Mouse (Mus musculus) adrenal gland, postnatal 14 days (tissue): ENCODE data around the gene Cdr2l. TPM values are rescaled to one million over a fixed set of nuclear protein-coding genes. Genes with fewer than 3 reads are reported as not detected.

Experiments used
- DNase-seq: peaks from one replicate; pipeline ENCODE4 v3.0.0; 2021; ENCODE audit warnings: mixed read lengths
- total RNA-seq: library from RNA; stranded (reverse); gene quantifications from 2 replicates; pipeline ENCODE4 v1.2.3, GENCODE M21; 2021

Gene Cdr2l
- total RNA-seq, 1 experiment from 2014 or later, result 66.2 TPM

GRCm38 (mm10) chr11:115441417-115441816 is 59.7 kb downstream of the Cdr2l start:
- no peak for DNase-seq

Other genes starting within 250 kb of the Cdr2l start
- gene Cd300lf, start 247.9 kb upstream of the Cdr2l start, total RNA-seq, result 0.52 and 1.4 TPM in 2 replicates
- gene Slc9a3r1, start 218.6 kb upstream of the Cdr2l start, total RNA-seq, result 23.0 and 24.3 TPM in 2 replicates
- gene Tmem104, start 194.4 kb upstream of the Cdr2l start, total RNA-seq, result 9.0 and 15.7 TPM in 2 replicates
- gene Nat9, start 194.1 kb upstream of the Cdr2l start, total RNA-seq, result 26.4 and 30.6 TPM in 2 replicates
- 0.90 and 0.96 TPM in 2 replicates for gene Grin2c, start 114.7 kb upstream of the Cdr2l start, total RNA-seq
- 592 and 605 TPM in 2 replicates for gene Fdxr, start 104.9 kb upstream of the Cdr2l start, total RNA-seq
- 18.4 and 21.2 TPM in 2 replicates for gene Fads6, start 84.3 kb upstream of the Cdr2l start, total RNA-seq
- gene Otop2, start 74.8 kb upstream of the Cdr2l start, total RNA-seq, result not detected in 2 replicates
- gene Ush1g, start 59.9 kb upstream of the Cdr2l start, total RNA-seq, result 0.33 and 0.38 TPM in 2 replicates
- gene Otop3, start 47.2 kb upstream of the Cdr2l start, total RNA-seq, result not detected in 2 replicates
- gene Hid1, start 14.2 kb upstream of the Cdr2l start, total RNA-seq, result 20.3 and 27.4 TPM in 2 replicates
- 136 and 146 TPM in 2 replicates for gene Mrpl58, start 21.8 kb downstream of the Cdr2l start, total RNA-seq
- gene Atp5h, start 38.0 kb downstream of the Cdr2l start, total RNA-seq, result 857 and 919 TPM in 2 replicates
- 39.1 and 45.2 TPM in 2 replicates for gene Kctd2, start 38.2 kb downstream of the Cdr2l start, total RNA-seq
- gene Trim80, start 58.6 kb downstream of the Cdr2l start, total RNA-seq, result not detected in 2 replicates
- gene Slc16a5, start 80.6 kb downstream of the Cdr2l start, total RNA-seq, result 1.2 and 1.3 TPM in 2 replicates
- gene Armc7, start 93.8 kb downstream of the Cdr2l start, total RNA-seq, result 6.9 and 9.1 TPM in 2 replicates
- gene Nt5c, start 109.9 kb downstream of the Cdr2l start, total RNA-seq, result 73.8 and 89.8 TPM in 2 replicates
- 99.8 and 101 TPM in 2 replicates for gene Jpt1, start 132.5 kb downstream of the Cdr2l start, total RNA-seq
- 262 and 272 TPM in 2 replicates for gene Sumo2, start 154.4 kb downstream of the Cdr2l start, total RNA-seq
- 40.7 and 52.8 TPM in 2 replicates for gene Nup85, start 182.5 kb downstream of the Cdr2l start, total RNA-seq
- 81.0 and 87.7 TPM in 2 replicates for gene Mrps7, start 222.0 kb downstream of the Cdr2l start, total RNA-seq
- gene Gga3, start 222.1 kb downstream of the Cdr2l start, total RNA-seq, result 19.5 and 23.8 TPM in 2 replicates
- 98.2 and 112 TPM in 2 replicates for gene Mif4gd, start 231.1 kb downstream of the Cdr2l start, total RNA-seq
- gene Slc25a19, start 246.4 kb downstream of the Cdr2l start, total RNA-seq, result 181 and 188 TPM in 2 replicates